Mouse (Mus musculus) right cerebral cortex, postnatal 36 days (tissue): ENCODE measurements at regions not wholly inside any gene's neighbourhood (a gene's known extent, or its start where the extent isn't known, plus 50 kb on each side); places are given as distances from the start of the nearest gene placed in this dataset.
A peak's percentile ranks its signal among the peaks of the same experiment; 100 is the strongest.

Experiments used
- DNase-seq, 2 experiments: peaks; one replicate each; pipeline ENCODE4 v3.0.0; 2022; ENCODE audit warnings: low spot score in 2 of 2, mixed read lengths in 1 of 2

DNA sequence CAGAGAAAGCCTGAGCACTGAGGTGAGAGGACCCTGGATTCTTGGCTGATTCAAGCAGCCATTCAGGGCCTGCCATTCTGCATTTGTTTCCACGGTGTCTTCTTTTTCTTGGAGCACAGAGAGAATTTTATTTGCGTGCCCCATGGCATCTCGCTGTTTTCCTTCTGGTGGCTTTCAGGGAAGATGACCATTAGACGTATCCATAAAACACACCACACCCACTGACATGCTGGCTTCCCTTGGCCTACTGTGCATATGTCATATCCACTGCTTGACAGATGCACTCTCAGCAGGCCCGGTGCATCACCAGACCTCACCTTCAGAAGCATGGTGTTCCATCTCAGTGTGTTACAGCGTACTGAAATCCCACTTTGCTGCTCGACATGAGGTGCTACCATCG lies 131.0 kb upstream of the Cnr1 start:
- DNase-seq, result no peak

DNA sequence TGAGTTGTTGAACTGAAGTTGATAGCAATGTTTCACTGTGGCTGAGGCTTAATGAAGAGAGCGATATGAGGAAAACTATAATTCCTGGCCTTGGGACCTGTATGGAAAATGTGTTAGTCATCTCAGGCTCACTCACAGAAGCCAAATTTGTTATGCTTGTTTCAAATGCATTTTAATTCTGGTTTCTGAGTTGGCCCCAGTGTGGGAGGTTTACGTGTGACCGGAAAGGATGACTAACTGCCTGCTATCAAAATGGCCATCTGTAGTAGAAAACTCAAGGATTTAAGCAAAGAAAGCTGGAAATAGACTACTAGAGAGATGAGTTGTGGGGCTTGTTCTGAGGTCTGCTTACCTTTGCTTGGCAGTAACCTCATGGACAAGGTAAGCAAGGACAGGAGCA lies 128.9 kb upstream of the Cnr1 start:
- peak; percentile 12 to 43 for DNase-seq

DNA sequence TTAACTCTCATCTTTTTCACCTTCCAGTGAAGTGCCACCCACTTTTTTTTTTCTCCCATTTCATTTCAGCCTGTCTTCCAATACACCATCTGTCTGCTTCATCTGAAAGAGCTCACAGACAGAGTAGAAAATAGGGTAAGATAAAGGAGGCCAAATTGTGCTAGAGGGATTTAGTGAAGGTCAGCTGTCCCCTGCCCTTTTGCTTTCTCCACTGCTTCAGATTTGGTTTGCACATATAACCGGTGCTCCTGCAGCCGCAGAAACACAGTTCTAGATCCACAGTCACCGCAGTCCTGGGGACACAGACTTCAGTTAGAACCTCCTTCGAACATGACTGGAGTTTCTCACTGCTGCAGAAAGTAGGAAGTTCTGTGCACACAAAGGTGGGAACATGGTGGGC lies 126.4 kb upstream of the Cnr1 start:
- peak in 1 of 2 experiments; percentile 9 for DNase-seq

DNA sequence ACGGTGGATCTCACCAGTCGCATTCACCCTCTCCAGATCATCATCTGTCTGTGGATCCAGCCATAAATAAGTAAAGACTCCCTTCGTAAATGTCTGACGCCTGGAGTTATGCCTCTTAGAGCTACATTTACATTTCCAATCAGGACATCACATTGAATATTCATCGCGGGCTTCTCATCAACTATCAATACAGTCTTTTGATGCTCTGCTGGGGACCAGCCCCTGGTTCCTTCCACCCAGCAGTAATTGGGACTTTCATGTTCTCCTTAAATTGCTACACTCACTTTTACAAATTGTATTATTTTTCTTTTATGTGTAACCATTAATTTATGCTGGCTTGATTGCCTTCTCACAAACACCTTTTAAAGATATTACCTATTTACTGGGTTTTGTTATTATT lies 125.7 kb upstream of the Cnr1 start:
- DNase-seq, result no peak

GRCm38 (mm10) chr4:33799110-33799509 lies 125.3 kb upstream of the Cnr1 start:
- no peak for DNase-seq

GRCm38 (mm10) chr4:33799831-33800230 lies 124.6 kb upstream of the Cnr1 start:
- no peak for DNase-seq

DNA sequence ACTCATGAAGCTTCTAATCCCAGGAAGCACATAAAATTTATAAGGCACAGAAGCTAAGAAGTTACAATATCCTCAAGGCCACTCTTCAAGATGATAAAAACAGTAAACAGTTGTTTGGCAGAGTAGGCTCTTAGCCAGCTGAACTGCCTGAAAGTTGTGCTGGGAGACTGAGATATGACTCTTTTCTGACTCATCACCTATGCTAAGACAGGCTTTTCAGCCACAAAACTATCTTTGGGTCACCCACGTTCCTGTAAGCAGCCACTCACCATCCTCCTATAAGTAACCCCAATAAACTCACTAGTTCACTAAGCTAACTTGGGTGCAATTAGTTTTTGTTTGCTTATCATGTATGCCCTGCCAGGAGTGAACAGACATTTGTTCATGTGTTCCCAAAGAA lies 112.1 kb upstream of the Cnr1 start:
- DNase-seq, result no peak

- DNase-seq, result no peak
Observed at GRCm38 (mm10) chr4:33823850-33824249, 100.5 kb upstream of the Cnr1 start.

GRCm38 (mm10) chr4:33833134-33833533 lies 91.3 kb upstream of the Cnr1 start:
- DNase-seq, result no peak

- DNase-seq, result peak; percentile 13 to 21
Observed at GRCm38 (mm10) chr4:33838436-33838835, 86.0 kb upstream of the Cnr1 start.

DNA sequence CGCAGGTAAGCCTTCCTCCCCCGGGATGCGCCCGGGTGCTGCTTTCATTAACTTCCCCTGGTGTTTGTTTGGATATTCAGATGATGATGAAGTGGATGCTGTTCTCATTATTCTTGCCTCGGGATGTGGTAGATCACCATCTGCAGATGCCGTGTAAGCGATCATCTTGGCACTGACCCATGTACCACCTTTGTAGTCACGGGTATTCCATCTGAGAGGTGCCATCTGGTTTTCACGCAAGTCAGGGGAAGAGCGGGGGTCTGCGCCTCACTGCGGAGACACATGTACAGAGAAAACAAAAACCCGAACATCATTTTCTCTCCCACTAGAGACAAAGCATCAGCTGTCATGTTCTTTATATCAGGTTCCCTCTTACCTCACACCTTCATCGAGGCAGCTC lies 84.3 kb upstream of the Cnr1 start:
- DNase-seq, result no peak

DNA sequence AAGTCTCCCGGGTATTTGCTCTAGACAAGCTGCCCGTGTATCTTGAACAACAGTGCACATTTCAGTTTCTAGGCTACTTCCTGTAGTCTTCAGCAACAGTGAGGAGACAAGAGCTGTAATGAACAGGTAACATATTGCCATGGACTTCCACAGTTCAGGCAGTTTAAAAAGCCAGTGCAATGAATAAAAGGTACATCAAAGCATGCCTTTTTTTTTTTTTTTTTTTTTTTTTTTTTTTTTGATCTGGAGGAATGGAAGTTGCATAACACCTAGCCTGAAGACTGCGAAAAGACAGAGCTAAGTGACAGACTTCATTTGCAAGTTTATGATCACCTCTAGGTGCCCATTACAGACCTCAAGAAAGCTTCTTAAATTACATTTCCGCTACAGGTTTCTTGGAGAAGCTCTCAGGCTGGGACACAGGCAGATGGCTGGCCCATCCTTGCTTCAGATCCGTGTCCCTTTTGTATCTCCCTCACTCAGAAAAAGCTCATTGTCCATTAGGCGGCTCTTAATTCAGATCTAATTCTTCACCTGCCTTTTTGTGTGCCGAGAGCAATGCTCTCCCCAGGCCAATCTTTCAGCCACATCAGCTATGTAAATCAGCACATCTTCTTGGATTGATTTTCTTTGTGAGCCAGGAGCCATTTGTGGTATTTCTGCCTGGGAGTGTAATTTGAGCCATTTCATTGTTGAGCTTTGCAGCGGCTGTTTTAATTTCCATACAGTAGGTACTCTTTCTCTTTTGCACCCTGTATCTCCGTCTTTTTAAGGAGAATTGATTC lies 78.6 kb upstream of the Cnr1 start:
- DNase-seq, result no peak

- DNase-seq, result no peak
Observed at GRCm38 (mm10) chr4:33850249-33850648, 74.1 kb upstream of the Cnr1 start.

DNA sequence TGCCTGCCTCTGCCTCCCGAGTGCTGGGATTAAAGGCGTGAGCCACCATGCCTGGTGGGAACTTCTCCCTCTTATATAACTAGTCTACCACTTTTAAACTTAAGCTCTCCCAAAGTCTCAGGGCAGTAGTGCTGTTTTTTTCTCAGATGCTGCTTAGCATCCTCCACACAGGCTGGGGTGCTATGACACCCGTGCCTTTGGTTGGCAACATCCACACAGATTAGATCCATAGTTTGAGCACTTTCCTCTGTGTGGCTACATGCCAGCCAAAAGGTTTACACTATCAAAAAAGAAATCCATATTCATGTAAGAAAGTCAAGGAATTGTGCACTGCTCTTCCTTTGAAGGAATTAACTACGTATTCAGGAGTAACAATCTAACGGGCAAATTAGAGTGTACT lies 72.1 kb upstream of the Cnr1 start:
- DNase-seq, result peak in 1 of 2 experiments; percentile 6

DNA sequence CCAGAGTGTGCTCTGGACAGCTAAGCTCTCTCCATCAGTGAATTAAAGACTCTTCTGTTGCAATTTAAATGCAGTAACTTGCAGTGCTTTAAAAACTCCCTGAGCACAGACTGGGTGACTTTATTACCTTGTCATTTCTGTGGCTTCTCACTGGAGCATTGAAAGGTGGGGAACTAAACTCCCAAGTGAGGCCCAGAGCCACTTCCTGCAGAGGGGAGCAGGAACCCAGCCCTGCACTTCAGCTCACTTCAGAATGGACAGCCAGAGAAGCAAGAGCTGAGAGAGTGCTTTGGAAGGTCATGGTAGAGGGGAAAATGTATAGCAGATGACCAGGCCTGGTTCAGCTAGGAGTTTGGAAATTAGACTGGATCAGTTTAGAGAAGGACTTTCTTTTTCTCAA lies 69.3 kb upstream of the Cnr1 start:
- no peak for DNase-seq

DNA sequence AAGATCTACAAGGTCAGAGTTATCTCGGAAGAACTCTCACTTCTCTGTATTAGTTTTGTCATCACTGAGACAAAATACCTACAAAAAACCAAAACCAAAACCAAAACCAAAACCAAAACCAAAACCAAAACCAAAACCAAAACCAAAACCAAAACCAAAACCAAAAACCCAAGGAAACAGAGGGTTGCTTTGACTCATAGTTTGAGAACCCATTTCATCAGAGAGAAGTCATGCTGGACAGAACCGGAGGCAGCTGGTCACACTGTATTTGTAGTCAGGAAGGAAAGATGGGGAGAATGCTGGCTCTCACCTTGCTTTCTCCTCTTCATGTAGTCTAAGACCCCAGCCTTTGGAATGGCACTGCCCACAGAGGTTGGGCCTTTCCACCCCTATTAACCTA lies 57.3 kb upstream of the Cnr1 start:
- no peak for DNase-seq

DNA sequence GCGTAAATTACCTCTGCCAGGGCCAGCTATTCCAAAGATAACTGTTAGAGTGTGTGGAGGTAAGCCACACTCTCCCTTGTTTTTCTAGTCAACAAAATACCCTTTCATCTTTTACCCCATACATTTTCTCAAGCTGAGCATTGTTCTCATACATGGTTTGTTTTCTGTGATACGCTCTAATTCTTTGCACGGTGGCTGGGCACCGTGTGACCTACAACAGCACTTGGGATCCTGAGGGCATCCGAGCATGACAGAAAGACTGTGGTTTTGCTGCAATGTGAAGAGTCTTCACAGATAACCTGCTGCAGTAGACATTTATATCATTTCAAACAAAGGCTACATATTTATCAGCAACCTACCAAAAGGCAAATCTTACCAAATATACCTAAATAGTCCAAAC lies 55.1 kb upstream of the Cnr1 start:
- no peak for DNase-seq
